Mouse (Mus musculus) spleen, adult 2 months (tissue): ENCODE data around the gene Rsph10b.

Source experiments
- CTCF ChIP-seq: fragments of 200-500 bp; IDR thresholded peaks from 2 replicates; pipeline ENCODE4 v1.5.1; 2011; ENCODE audit warnings: mild to moderate bottlenecking, inconsistent platforms; ENCODE audit not compliant: insufficient read depth, insufficient read length, insufficient replicate concordance; ENCODE audit errors: extremely low read depth
- POLR2A ChIP-seq: fragments of 200-500 bp; IDR thresholded peaks from 2 replicates; pipeline ENCODE4 v1.6.1; 2011; ENCODE audit warnings: low read depth, low read length, inconsistent platforms

DNA sequence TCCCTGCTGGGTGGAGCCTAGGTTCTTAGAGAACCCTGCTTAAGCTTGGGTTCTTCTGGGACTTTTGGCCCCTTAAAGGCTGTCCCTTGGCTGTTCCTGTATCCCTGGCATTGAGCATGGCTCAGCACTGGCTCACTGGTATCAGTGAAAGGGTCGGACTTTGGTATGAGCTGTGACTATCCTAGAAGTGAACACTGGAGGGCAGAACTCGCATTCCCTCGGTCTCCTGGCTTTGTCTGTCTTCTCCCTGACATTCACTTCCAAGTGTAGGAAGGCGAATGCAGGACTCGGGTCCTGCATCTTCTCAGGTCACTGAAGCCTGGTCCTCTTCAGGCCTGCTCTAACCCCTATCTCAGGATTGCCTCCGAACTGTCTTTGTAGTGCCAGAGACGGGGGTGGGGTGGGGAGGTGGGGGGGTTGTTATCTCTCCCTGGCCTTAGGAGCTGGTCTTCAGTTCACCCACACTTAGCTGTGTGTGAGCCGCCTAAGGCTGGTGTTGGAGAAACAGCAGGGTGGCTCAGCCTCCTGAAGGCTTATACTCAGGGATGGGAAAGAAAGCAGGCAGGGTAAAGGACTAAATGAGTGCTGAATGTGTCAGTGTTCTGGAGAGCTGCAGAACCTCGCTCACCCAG lies 40.5 kb upstream of the Rsph10b start:
- no peak for TF ChIP-seq CTCF
- TF ChIP-seq POLR2A = no peak
